Mouse (Mus musculus): ENCODE data around the gene Prkg2. TPM values are rescaled to one million over a fixed set of nuclear protein-coding genes. Genes with fewer than 3 reads are reported as not detected.

The Prkg2 gene
- total RNA-seq, 2 experiments from 2014 or later, result 0.22 to 0.27 TPM

DNA sequence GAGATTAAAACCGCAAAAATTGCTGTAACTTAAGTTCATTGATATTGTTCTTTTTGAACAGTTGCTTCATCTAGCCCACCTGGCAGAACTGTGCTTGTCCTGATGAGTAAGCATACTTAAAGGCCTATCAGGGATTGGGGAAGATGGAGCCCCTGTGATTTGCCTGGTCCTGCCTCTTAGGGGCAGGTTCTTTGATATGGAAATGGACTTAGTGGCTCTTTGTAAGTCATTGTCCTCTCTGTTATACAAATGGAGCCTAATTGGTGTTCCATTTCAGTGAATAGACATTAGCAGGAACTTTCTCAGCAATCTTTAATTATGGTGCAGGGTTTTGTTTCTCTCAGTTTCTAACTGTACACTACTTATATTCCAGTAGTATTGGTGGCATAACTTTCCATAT, 115.5 kb downstream of the Prkg2 start:
- intact Hi-C loops (cut with DNase I), result no loop called here
- DNase-seq, result no peak

GRCm38 (mm10) chr5:98918716-98919115, 118.4 kb downstream of the Prkg2 start:
- intact Hi-C loops (cut with DNase I), result no loop called here
- DNase-seq, result no peak

DNA sequence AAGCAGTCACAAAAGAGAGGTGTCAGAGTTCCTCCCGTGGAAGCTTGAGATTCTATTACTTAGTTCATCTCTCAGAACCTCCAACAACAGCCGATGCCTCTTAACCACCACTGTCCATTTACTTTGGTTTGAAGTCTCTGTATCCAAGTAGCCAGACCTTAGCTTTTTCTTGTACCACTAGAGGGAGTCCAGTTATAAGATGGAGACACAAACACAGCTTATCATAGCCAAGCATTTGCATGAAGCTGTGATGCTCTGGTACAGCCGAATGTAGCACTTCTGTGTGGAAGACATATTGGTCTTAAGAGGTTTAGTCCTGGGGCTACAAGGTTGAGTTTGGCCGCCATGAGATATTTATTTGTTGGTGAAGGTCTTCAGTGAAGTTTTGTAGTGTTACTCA, 134.8 kb downstream of the Prkg2 start:
- intact Hi-C loops (cut with DNase I), result loop anchor here (10.0 kb wide), 1 partner anchor 252 kb away; no protein-coding TSS in a partner anchor
- DNase-seq, result no peak

DNA sequence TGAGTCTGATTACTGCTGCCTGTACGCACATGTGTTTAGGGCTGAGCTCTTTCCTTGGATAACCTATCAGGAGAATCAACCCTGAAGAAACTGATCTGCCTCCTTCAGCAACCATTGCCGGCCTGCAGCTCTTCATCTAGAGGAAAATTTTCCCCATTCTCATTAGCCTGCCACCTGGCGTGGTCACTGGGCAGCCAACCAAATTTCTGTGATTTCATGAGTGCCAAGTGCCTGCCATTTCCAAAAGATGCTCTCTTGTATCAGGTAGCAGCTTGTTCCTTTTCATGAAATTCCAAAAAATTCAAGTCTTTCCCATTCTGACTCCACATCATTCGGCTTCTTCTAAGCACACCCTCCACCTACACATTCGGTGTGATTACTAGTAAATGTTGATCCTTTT, 136.2 kb downstream of the Prkg2 start:
- no peak for DNase-seq
- intact Hi-C loops (cut with DNase I), result loop anchor here (10.0 kb wide), 1 partner anchor 254 kb away; no protein-coding TSS in a partner anchor

DNA sequence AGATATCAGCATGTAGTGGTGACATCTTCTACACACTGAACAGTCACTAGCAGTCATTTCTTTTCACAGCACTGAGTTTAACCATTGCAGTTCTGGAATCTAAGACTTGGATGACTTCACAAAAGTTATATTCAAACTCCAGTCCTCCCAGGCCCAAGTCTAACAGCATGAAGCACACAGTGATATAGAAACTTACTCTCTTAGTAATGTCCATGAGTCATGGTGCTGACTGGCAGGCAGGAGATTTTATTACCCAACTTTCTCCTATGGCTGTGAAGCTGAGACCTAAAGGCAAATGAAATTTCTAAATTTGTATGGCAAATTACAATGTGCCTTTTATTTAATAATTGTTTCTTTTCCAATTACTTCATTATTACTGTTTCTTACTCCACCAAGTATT, 139.2 kb downstream of the Prkg2 start:
- intact Hi-C loops (cut with DNase I), result no loop called here
- no peak for DNase-seq

DNA sequence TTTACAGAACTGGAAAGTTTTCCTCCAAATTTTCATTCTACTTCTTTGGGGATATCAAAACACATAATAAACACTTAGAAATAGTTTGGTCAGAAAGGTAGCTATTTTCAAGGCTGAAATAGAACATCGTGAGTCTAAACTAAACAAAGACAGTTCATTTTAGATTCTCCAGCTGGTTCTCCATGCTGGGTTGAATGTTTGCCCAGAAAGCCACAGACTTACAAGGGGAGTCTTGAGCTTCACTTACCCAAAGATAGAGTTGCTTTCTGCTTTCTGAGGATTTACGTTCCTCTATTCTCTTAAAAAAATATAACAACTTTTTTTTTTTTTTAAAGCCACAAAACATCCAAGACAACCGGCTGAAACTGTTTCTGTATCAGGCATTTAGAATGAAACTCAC, 142.9 kb downstream of the Prkg2 start:
- DNase-seq, result no peak
- intact Hi-C loops (cut with DNase I), result no loop called here

DNA sequence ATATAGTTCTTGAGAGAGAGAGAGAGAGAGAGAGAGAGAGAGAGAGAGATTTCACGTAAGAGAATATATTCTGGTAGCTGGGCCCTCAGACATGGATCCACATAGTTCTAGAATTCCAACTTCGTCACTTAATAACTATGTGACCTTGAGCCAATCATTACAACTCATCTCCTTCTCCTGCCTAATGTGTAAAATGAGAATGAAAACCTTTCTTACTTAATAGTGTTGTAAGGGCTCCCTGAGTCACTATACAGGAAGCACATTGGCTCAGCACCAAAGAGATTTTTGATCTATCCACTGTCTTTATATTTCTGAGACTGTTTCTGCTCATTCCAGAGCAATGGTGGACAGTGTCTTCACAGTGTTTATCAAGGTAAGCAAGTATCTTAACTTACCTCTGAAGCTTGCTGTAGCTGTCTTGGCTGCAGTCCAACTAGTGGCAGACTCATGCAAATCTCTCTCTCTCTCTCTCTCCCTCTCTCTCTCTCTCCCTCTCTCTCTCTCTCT, 146.6 kb downstream of the Prkg2 start:
- intact Hi-C loops (cut with DNase I), result no loop called here
- no peak for DNase-seq

- intact Hi-C loops (cut with DNase I), result no loop called here
- no peak for DNase-seq
Measured at GRCm38 (mm10) chr5:98882096-98882495, 155.1 kb downstream of the Prkg2 start.

Other genes with a start within 250 kb of the Prkg2 start
- gene Bmp3, start 182.9 kb downstream of the Prkg2 start, total RNA-seq (2021), result under 1 TPM; 0.22 to 0.41 TPM